Mouse (Mus musculus) MN1 (cell line): ENCODE data around the gene Ctss.

Experiments used
- DNase-seq: peaks from one replicate; pipeline ENCODE4 v3.0.0-alpha.2; 2016; ENCODE audit warnings: low spot score

The Ctss gene

GRCm38 (mm10) chr3:95526622-95527211 lies at the start of gene Ctss:
Gene Ctss, plus strand, starts transcription at chr3:95526786.
- no peak for DNase-seq

DNA sequence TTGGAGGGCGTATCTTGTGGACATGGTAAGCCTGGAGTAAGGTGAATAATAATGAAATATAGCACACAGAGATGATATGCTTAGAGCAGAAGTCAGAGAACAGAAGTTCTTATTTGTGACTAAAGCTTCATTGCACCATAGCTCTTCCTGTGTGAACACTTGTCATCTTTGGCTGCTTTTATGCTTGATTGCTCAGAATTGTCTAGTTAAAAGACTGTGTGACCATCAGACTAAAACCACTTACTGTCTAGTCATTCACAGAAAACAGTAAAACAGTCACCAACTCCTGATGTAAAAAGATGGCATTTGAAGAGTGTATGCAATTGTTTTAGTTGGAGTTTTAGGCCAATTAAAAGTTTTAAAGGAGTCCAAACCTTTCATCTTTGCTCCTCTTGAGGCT lies 47.6 kb upstream of the Ctss start:
- no peak for DNase-seq

DNA sequence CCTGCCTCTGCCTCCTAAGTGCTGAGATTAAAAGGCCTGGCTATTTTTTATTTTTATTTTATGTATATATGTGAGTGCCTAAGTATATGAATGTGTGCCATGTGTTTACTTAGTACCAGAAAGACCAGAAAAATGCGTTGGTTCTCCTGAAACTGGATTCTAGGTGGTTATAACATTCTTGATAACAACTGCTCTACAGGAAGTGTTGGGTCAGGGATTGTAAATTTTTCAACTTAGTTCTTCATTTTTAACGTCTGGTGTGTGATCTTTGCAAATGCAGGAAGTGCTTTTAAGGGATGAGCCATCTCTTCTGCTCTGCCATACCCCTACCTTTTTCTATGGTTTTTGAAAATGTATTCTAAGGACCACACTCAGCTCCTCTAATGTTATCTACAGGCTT lies 40.2 kb upstream of the Ctss start:
- DNase-seq, result no peak

DNA sequence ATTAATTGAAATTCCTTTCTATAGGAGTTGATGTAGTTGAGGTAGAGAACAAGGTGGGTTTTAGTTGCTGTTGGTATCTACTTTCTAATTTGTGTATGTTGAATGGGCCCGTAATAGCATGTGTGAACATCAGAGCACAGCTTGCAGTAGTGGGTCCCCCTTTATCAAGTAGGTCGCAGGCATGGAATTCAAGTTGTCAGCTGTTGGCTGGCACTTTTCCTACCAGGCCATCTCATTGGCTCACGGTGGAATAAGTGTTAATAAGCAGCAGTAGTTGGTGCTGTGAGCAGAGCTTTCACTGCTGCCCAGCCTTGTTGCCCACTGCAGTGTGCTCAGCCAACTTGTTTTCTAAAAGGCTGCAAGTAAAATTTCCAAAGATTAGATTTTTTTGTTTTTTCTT lies 37.9 kb upstream of the Ctss start:
- no peak for DNase-seq

- no peak for DNase-seq
Measured at GRCm38 (mm10) chr3:95490238-95490637, 36.3 kb upstream of the Ctss start.

- DNase-seq, result peak; percentile 54
Measured at GRCm38 (mm10) chr3:95494342-95494741, 32.2 kb upstream of the Ctss start.

DNA sequence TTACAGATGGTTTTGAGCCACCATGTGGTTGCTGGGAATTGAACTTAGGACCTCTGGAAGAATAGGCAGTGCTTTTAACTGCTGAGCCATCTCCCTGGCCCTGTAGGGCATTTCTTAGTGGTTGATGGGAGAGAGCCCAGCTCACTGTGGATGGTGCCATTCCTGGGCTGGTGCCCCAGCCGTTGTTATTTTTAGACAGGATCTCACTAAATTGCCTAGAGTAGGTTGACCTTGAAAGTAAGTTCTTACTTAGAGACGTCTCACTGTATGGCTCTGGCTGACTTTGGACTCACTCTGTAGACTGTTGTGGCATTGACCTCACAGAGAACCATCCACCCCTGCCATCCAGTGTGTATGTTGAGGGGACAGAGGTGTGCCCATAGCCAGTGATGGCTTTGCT lies 28.4 kb upstream of the Ctss start:
- DNase-seq, result no peak

DNA sequence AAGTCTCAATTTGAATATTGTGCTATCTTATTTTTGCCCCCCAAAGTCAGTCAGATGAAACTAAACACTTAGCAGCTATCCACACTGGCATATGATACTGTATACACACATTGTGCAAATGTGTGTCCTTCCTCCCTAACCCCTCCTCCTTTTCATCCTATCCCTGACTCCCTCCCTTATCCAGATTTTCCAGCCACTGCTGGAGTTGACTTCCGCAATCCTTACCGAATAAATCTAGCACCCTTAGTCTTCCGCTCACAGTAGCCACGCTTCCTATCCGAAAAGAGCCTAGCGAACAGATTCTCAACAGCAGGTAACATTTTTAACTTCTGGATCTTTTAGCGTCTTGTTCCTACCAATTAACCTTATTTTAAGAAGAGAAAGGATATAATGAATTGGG lies 27.6 kb upstream of the Ctss start, which contains the start of gene Ctsk:
TSS of gene Ctsk (plus strand) at position 233 of the 400 bp plus-strand sequence.
- no peak for DNase-seq

- DNase-seq, result no peak
Measured at GRCm38 (mm10) chr3:95499496-95500140, 27.0 kb upstream of the Ctss start.

- no peak for DNase-seq
Measured at GRCm38 (mm10) chr3:95502312-95502711, 24.3 kb upstream of the Ctss start.

DNA sequence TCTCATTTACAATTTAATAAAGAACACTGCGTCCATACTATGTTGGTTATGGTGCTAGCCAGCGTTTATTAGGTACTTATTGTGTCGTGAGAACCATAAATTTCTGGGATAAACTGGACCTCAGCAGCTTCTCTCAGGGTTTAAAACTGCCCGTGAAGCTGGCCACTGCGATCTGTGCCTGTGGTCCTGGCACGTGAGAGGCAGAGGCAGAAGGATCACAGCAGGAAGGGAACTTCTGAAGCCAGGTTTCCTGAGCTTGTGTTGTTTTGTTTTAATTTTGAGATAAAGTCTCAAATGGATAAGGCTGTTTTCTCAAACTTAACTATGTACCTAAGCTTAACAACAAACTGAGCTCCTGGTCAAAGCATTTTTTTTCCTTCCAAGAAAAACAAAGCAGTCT lies 17.2 kb upstream of the Ctss start:
- DNase-seq, result no peak

DNA sequence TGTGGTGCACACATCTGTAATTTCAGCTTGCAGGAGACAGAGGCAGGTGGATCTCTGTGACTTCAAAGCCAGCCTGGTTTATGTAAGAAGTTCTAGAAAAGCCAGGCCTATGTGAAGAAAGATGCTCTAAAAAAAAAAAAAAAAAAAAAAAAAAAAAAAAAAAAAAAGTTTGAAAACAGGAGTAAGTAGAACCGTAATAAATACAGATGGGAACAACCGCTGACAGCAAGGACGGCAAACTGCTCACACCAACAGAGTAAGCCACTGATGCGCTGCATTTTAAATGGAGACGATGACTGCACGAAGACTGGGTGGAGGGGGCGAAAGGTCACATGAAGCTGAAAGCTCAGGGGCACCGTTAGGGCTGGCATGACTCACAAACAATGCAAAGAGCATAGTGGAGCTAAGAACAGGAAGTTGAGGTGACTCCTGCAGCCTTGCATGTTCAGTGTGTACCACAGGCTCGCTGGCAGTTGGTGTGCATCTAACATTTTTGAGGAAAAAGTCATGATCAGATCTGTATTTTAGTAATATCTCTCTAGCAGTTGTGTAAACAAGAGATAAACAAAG lies 14.9 kb upstream of the Ctss start:
- no peak for DNase-seq

DNA sequence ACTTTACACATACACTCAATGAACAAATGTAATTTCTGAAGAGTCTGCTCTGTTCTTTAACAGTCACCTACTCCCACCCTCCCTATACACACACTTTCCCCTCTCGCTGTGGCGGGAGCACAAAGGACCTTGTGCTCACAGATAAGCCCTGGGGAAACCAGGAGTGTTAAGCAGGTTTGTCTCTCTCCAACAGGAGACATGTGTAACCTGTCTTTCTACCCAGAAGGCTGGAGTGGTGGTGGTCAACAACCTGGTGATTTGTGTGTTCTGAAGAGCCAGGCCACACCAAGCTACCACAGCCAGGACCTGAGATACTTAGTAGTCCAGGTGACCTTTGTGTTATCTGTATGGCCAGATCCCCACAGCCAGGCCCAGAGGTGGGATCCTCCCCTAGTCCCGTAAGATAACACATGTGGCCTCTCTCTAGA lies 10.0 kb upstream of the Ctss start:
- DNase-seq, result no peak

- DNase-seq, result peak; percentile 75
Measured at GRCm38 (mm10) chr3:95517493-95517898, 9.1 kb upstream of the Ctss start.

- no peak for DNase-seq
Measured at GRCm38 (mm10) chr3:95518891-95519290, 7.7 kb upstream of the Ctss start.

DNA sequence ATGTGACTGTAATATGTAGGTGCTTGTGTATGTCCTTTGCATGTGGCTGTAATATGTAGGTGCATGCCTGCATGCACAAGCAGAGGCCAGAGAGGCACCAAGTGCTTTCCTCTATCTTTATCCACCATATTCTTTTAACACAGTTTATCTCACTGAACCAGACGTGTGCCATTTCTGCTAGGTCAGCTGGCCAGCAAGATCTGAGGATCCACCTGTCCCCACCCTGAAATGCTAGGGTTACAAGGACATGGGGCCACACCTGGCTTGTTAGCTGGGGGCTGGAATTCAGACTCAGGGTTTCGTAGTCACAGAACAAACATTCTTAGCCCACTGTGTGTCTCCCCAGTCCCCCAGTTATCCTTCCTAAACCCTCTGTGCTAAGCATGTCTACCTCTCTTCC lies 7.3 kb upstream of the Ctss start:
- DNase-seq, result no peak

DNA sequence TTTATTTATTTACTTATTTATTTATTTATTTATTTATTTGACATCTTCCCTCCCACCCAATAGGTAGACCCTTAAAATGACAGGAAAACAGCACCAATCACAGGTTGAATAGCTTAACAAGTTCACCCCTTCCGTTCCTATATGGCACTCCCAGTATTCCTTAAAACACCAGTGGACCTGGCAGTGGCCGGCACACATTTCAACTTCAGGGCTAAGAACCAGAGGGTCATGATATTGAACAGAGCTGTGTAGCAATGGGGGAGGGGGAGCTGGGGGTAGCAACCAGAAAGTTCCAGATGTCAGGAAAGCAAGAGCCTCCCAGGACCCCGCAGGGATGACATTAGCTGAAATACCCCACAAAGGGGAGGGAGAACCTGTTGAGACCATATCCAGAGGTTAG lies 6.5 kb upstream of the Ctss start:
- no peak for DNase-seq

GRCm38 (mm10) chr3:95521168-95521567 lies 5.4 kb upstream of the Ctss start:
- no peak for DNase-seq

GRCm38 (mm10) chr3:95523662-95524061 lies 2.9 kb upstream of the Ctss start:
- DNase-seq, result no peak

- DNase-seq, result no peak
Measured at GRCm38 (mm10) chr3:95524673-95525072, 1.9 kb upstream of the Ctss start.

DNA sequence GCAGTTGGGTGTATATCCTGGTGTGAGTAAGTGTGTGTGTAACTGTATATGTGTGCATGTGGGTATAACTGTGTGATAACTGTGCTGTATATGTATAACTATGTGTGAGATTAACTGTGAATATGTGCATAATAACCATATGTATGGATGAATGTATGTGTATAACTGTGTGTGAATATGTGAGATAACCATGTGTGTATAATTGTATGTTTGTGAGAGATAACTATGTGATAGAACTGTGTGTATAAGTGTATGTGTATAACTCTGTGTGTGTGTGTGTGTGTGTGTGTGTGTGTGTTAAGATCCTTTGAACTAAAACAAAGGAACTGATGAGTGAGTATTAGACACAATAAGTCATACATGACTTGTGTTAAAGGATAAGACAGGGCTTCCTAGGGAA lies 475 bp upstream of the Ctss start:
- no peak for DNase-seq

- no peak for DNase-seq
Measured at GRCm38 (mm10) chr3:95529814-95530213, 3.2 kb downstream of the Ctss start.

GRCm38 (mm10) chr3:95531025-95531424 lies 4.4 kb downstream of the Ctss start:
- no peak for DNase-seq

DNA sequence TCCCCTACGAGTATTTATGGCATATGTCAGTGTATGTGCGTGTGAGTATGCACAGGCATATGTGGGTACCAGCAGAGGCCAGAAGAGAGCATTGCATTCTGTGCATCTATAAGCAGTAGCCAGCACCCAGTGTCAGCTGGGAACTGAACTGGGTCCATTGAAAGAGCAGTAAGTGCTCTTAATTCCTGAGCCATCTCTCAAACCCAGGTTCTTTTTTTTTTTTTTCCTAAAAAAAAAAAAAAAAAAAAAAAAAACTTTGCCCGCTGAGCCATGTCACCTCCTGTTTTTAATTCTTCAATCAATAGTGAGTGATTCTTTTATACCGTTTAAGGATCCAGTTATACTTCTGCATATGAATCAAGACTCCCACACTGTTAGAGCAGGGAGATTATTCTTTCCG lies 6.8 kb downstream of the Ctss start:
- no peak for DNase-seq
